Mouse (Mus musculus) liver, embryonic 16.5 days (tissue): Measurements from ENCODE around the gene Zfyve9. TPM values are rescaled to one million over a fixed set of nuclear protein-coding genes. Genes with fewer than 3 reads are reported as not detected.

Source experiments
- ATAC-seq: fragments of 200-750 bp; cut with Nextera tagmentation; 2 replicates; pipeline ENCODE4 v1.8.0; 2017; ENCODE audit warnings: low read depth, mild to moderate bottlenecking, moderate number of reproducible peaks, moderate library complexity
- H3K27ac ChIP-seq: fragments of 300-500 bp; sonication (generic); 2 replicates; pipeline ENCODE4 v1.5.1; 2014; ENCODE audit warnings: mild to moderate bottlenecking, low read length
- H3K27me3 ChIP-seq: fragments of 300-500 bp; sonication (generic); 2 replicates; pipeline ENCODE4 v1.6.1; 2014; ENCODE audit warnings: low read depth, low read length, mixed read lengths; ENCODE audit not compliant: control insufficient read depth, insufficient read depth
- H3K36me3 ChIP-seq: fragments of 300-500 bp; sonication (generic); 2 replicates; pipeline ENCODE4 v1.6.1; 2014; ENCODE audit warnings: mild to moderate bottlenecking; ENCODE audit not compliant: control insufficient read depth, insufficient read depth
- H3K4me1 ChIP-seq: fragments of 300-500 bp; sonication (generic); 2 replicates; pipeline ENCODE4 v1.6.1; 2014; ENCODE audit warnings: low read depth, low read length, mixed read lengths; ENCODE audit not compliant: control insufficient read depth
- H3K4me2 ChIP-seq: fragments of 300-500 bp; sonication (generic); 2 replicates; pipeline ENCODE4 v1.6.1; 2014; ENCODE audit warnings: low read depth, low read length, mixed read lengths
- H3K4me3 ChIP-seq: fragments of 300-500 bp; sonication (generic); 2 replicates; pipeline ENCODE4 v1.5.1; 2014; ENCODE audit warnings: low read depth, mild to moderate bottlenecking, low read length
- H3K9ac ChIP-seq: fragments of 300-500 bp; sonication (generic); 2 replicates; pipeline ENCODE4 v1.6.1; 2014; ENCODE audit warnings: low read depth, low read length
- H3K9me3 ChIP-seq: fragments of 300-500 bp; sonication (generic); replicated peaks from 2 replicates; pipeline ENCODE4 v1.6.1; 2016; ENCODE audit warnings: low read length; ENCODE audit not compliant: control insufficient read depth
- WGBS: fragments of 180-500 bp; shearing (Covaris S2); extraction: QIAGEN DNeasy Blood & Tissue Kit; methylation state at CpG from one replicate; pipeline ENCODE4 v1.1.7; 2014; ENCODE audit not compliant: insufficient replicate concordance; 5-methylcytosine and 5-hydroxymethylcytosine counted together
- polyA plus RNA-seq: library from polyadenylated mRNA; unstranded; fragments of >200 nt; fragmentation: Nextera tagmentation; extraction: Ambion mirVana; gene quantifications from 2 replicates; pipeline ENCODE4 v1.2.1, GENCODE M21; 2015

The Zfyve9 gene
- polyA plus RNA-seq, 1 experiment from 2014 or later, result 0.38 TPM

DNA sequence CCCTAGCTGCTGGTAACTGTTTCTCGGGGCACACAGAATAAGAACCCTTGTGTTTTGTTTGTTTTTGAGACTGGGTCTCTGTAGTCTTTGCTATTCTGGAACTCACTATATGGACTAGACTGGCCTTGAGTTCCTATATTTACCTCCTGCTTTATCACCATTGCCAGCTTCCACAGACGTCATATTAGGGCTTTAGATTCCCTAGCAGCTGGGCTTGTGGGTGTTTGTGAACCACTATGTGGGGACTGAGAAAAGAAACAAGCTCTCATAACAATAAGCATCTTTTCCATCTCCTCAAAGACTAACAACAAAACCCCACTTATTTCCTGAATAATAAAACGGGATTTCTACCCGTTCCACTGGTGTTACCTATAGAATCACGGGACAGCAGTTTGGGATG, 169.7 kb downstream of the Zfyve9 start:
- no peak for ATAC-seq
- Histone ChIP-seq H3K27me3 (no peaks in the 10 kb centered on the region), H3K27ac (no peak overlapping the region), H3K9ac (no peak overlapping the region), H3K4me1 (no peaks in the 10 kb centered on the region), H3K9me3 (no peaks in the 10 kb centered on the region), H3K4me2 (no peak overlapping the region), H3K4me3 (no peak overlapping the region), H3K36me3 (peaks cover 24% of the 10 kb centered on the region)
- WGBS, result 80% methylated on average over 5 of the region's 5 CpGs

- no peak overlapping the region for H3K4me3 ChIP-seq
- 90% methylated on average over 3 of the region's 3 CpGs for WGBS
Observed at GRCm38 (mm10) chr4:108608651-108609050, 171.9 kb downstream of the Zfyve9 start.

DNA sequence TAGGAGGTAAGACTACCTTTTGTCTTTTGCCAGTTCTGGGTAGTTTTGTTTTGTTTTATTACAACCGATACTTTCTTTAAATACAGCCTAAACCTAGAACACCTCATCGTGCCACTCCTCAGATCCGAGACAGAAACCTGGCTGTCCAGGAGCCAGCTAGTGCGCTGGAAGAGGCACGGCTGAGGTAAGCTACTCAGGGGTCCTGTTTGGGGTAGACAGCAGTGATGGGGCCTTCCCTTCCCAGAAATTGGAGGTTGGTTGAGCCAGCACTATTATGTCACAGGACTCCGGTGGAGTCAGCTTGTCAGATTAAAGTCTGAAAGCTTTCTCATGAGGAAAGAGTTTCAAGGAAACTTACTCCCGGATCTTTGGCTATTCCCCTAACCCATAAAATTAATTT, 178.7 kb downstream of the Zfyve9 start:
- Histone ChIP-seq H3K27me3 (no peaks in the 10 kb centered on the region), H3K27ac (no peak overlapping the region), H3K4me3 (no peak overlapping the region), H3K9ac (no peak overlapping the region), H3K4me1 (no peaks in the 10 kb centered on the region), H3K36me3 (peaks cover 48% of the 10 kb centered on the region), H3K9me3 (no peaks in the 10 kb centered on the region), H3K4me2 (no peak overlapping the region)
- ATAC-seq, result no peak
- WGBS, result 92% methylated on average over 7 of the region's 7 CpGs

More at GRCm38 (mm10) chr4:108608651-108609050, 171.9 kb downstream of the Zfyve9 start:
- H3K9me3 ChIP-seq, result no peaks in the 10 kb centered on the region
- H3K4me2 ChIP-seq, result no peak overlapping the region
- ATAC-seq, result no peak
- H3K27ac ChIP-seq, result no peak overlapping the region
- H3K9ac ChIP-seq, result no peak overlapping the region
- peaks cover 35% of the 10 kb centered on the region for H3K36me3 ChIP-seq
- no peaks in the 10 kb centered on the region for H3K27me3 ChIP-seq
- H3K4me1 ChIP-seq, result no peaks in the 10 kb centered on the region

DNA sequence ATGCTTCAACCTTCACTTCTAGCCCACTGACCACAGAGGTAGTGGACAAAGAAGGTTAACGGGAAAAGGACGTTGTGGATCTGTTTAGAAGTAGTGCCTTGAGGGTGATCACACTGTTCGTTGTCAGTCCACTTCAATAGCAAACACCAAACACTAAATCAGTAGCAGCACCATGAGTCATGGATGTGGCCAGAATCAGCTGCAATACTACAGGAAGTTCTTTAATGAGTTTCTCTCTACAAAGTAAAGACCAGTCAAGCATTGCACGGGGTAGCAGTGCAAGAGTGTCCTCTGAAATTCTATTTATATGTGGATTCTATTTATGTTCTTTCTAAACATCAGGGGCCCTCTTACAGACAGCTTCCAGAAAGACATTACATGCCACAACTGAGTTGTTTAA, 182.3 kb downstream of the Zfyve9 start:
- H3K9me3 ChIP-seq, result no peaks in the 10 kb centered on the region
- no peak for ATAC-seq
- H3K27ac ChIP-seq, result no peak overlapping the region
- H3K4me2 ChIP-seq, result no peak overlapping the region
- H3K9ac ChIP-seq, result no peak overlapping the region
- H3K4me1 ChIP-seq, result no peaks in the 10 kb centered on the region
- no peak overlapping the region for H3K4me3 ChIP-seq
- no peaks in the 10 kb centered on the region for H3K27me3 ChIP-seq
- WGBS, result 84% methylated on average over 4 of the region's 4 CpGs
- H3K36me3 ChIP-seq, result peaks cover 41% of the 10 kb centered on the region

GRCm38 (mm10) chr4:108595785-108596184, 184.8 kb downstream of the Zfyve9 start:
- H3K4me3 ChIP-seq, result no peak overlapping the region
- H3K9ac ChIP-seq, result no peak overlapping the region
- no peaks in the 10 kb centered on the region for H3K9me3 ChIP-seq
- no peak overlapping the region for H3K27ac ChIP-seq
- WGBS, result 78% methylated on average over 1 of the region's 1 CpGs
- no peaks in the 10 kb centered on the region for H3K4me1 ChIP-seq
- no peaks in the 10 kb centered on the region for H3K27me3 ChIP-seq
- H3K36me3 ChIP-seq, result peaks cover 40% of the 10 kb centered on the region
- ATAC-seq, result no peak
- no peak overlapping the region for H3K4me2 ChIP-seq

- H3K4me1 ChIP-seq, result peaks cover 4% of the 10 kb centered on the region
- 94% methylated on average over 2 of the region's 2 CpGs for WGBS
- no peaks in the 10 kb centered on the region for H3K27me3 ChIP-seq
- peaks cover 25% of the 10 kb centered on the region for H3K36me3 ChIP-seq
- no peak overlapping the region for H3K4me3 ChIP-seq
- no peak overlapping the region for H3K4me2 ChIP-seq
- no peak overlapping the region for H3K9ac ChIP-seq
- no peaks in the 10 kb centered on the region for H3K9me3 ChIP-seq
- ATAC-seq, result no peak
- no peak overlapping the region for H3K27ac ChIP-seq
Observed at GRCm38 (mm10) chr4:108593376-108593775, 187.2 kb downstream of the Zfyve9 start.

Other genes with a start within 250 kb of the Zfyve9 start
- gene Prpf38a, start 201.5 kb downstream of the Zfyve9 start, polyA plus RNA-seq, result 30.6 and 36.8 TPM in 2 replicates
- gene Orc1, start 201.4 kb downstream of the Zfyve9 start, polyA plus RNA-seq, result 17.3 and 19.1 TPM in 2 replicates
- gene Cc2d1b, start 160.9 kb downstream of the Zfyve9 start, polyA plus RNA-seq, result 8.1 and 9.1 TPM in 2 replicates
- gene 3110021N24Rik, start 61.1 kb downstream of the Zfyve9 start, polyA plus RNA-seq, result 0.06 and 0.11 TPM in 2 replicates
- 36.8 and 39.8 TPM in 2 replicates for gene Btf3l4, start 52.8 kb upstream of the Zfyve9 start, polyA plus RNA-seq
- gene Txndc12, start 53.8 kb upstream of the Zfyve9 start, polyA plus RNA-seq, result 27.5 and 27.8 TPM in 2 replicates
- gene Kti12, start 67.0 kb upstream of the Zfyve9 start, polyA plus RNA-seq, result 29.0 and 31.2 TPM in 2 replicates
- 0.11 and 0.16 TPM in 2 replicates for gene A730015C16Rik, start 67.8 kb upstream of the Zfyve9 start, polyA plus RNA-seq
- gene Rab3b, start 98.3 kb upstream of the Zfyve9 start, polyA plus RNA-seq, result 2.5 TPM in 2 replicates
- 33.5 and 33.8 TPM in 2 replicates for gene Nrd1, start 219.9 kb upstream of the Zfyve9 start, polyA plus RNA-seq